Mouse (Mus musculus): ENCODE measurements at regions not wholly inside any gene's neighbourhood (a gene's known extent, or its start where the extent isn't known, plus 50 kb on each side); places are given as distances from the start of the nearest gene placed in this dataset.

DNA sequence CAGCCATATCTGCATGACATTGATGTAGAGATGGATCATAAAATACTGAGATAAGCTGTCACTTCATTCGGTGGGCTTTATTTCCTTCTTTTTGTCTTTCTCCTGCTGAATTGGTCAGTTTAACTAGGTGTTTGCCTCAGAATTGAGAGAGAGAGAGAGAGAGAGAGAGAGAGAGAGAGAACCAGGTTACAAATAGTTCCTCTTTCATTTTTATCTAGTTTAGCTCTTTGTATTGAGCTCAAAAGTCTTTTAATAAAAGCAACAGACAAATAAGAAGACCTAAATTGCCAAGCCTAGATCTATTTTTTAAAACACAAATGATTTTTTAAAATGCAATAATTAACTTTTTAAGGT is 253.4 kb upstream of the Zeb2 start:
- Histone ChIP-seq H3K4me3 (no peak overlapping the region), H3K4me2 (no peak overlapping the region), H3K27ac (ENCODE audit: poor library complexity, severe bottlenecking) (no peak overlapping the region), H3K27me3 (replicated peaks) (no peaks in the 10 kb centered on the region), H3K9ac (no peak overlapping the region), H3K36me3 (no peaks in the 10 kb centered on the region), H3K4me1 (replicated peaks) (no peaks in the 10 kb centered on the region), H3K9me3 (replicated peaks) (no peaks in the 10 kb centered on the region)
- ATAC-seq (ENCODE audit: insufficient number of reproducible peaks, low FRiP score): no peak
- 68% methylated on average over 1 of the region's 1 CpGs for WGBS

DNA sequence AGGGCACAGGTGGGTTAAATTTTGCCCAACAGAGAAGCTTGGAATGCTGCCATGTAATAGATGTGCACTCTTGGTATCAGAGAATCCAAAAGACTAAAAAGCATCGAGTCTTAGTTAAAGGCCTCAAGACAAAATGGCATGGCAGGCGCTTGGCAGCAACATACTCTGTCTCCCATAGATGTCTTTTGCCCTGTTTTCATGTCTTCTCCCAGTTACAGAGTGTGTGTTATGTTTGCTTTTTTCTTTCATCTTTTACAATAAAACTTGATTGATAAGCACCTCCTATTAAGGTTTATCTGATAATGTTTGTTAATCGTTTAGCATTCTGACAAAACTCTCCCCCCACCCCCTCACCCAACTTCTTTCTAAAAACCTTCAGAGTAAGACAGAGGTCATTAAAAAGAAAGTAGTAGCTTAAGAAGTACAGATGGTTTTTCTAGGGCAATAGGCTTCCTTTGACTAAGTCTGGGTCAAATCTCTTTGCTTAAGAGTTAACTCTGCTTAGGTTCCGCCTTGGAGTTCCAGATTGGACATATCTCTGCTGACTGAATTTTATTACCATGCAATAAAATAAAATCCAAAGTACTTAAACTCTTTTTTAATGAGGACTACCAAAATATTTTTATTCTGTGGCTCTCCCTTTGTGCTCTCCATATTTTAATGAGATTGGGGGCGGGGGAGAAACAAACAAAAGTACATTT is 252.9 kb upstream of the Zeb2 start:
- WGBS: 79% methylated on average over 5 of the region's 5 CpGs
- Histone ChIP-seq H3K4me1 (replicated peaks) (no peaks in the 10 kb centered on the region), H3K9me3 (replicated peaks) (no peaks in the 10 kb centered on the region), H3K4me2 (no peak overlapping the region), H3K36me3 (no peaks in the 10 kb centered on the region), H3K27me3 (replicated peaks) (no peaks in the 10 kb centered on the region), H3K27ac (ENCODE audit: poor library complexity, severe bottlenecking) (no peak overlapping the region), H3K4me3 (no peak overlapping the region), H3K9ac (no peak overlapping the region)
- ATAC-seq (ENCODE audit: insufficient number of reproducible peaks, low FRiP score): no peak

- Histone ChIP-seq H3K9me3 (replicated peaks) (no peaks in the 10 kb centered on the region), H3K27me3 (replicated peaks) (no peaks in the 10 kb centered on the region), H3K4me1 (replicated peaks) (no peaks in the 10 kb centered on the region), H3K4me3 (no peak overlapping the region), H3K9ac (no peak overlapping the region), H3K36me3 (no peaks in the 10 kb centered on the region), H3K27ac (ENCODE audit: poor library complexity, severe bottlenecking) (no peak overlapping the region), H3K4me2 (no peak overlapping the region)
- 78% methylated on average over 4 of the region's 4 CpGs for WGBS
- no peak for ATAC-seq (ENCODE audit: insufficient number of reproducible peaks, low FRiP score)
Observed at GRCm38 (mm10) chr2:45369432-45369831, 252.2 kb upstream of the Zeb2 start.

- ATAC-seq (ENCODE audit: insufficient number of reproducible peaks, low FRiP score): no peak
- H3K4me3 ChIP-seq: no peak overlapping the region
- no peak overlapping the region for H3K27ac ChIP-seq (ENCODE audit: poor library complexity, severe bottlenecking)
- no peaks in the 10 kb centered on the region for H3K36me3 ChIP-seq
- H3K9ac ChIP-seq: no peak overlapping the region
- no peaks in the 10 kb centered on the region for H3K4me1 ChIP-seq (replicated peaks)
- H3K27me3 ChIP-seq (replicated peaks): no peaks in the 10 kb centered on the region
- H3K4me2 ChIP-seq: no peak overlapping the region
- H3K9me3 ChIP-seq (replicated peaks): no peaks in the 10 kb centered on the region
- WGBS: 77% methylated on average over 10 of the region's 10 CpGs
Observed at GRCm38 (mm10) chr2:45367436-45368193, 250.4 kb upstream of the Zeb2 start.

DNA sequence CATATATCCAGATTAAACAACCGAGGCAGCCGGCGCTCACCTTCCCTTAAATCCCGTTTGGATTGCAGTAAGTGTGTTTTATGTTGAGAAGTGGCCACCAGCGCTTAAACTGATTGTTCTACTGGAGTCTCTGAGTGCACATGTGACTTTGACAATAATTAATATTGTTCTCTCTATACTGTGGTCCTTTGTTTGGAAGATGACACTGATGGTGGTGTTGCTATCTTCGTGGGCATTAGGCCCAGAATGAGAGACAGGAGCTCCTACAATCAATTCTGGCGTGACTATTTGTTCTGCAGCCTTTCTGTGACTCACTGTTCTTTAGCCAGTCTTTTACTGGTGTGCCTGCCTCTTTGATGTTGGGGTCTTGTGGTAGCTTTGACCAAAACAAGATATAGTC is 240.1 kb upstream of the Zeb2 start:
- H3K27me3 ChIP-seq (replicated peaks): no peaks in the 10 kb centered on the region
- no peak for ATAC-seq (ENCODE audit: insufficient number of reproducible peaks, low FRiP score)
- H3K36me3 ChIP-seq: no peaks in the 10 kb centered on the region
- no peak overlapping the region for H3K9ac ChIP-seq
- H3K27ac ChIP-seq (ENCODE audit: poor library complexity, severe bottlenecking): no peak overlapping the region
- no peaks in the 10 kb centered on the region; the same call in 1 of the 2 replicates for H3K4me1 ChIP-seq (replicated peaks)
- H3K4me2 ChIP-seq: no peak overlapping the region
- H3K9me3 ChIP-seq (replicated peaks): no peaks in the 10 kb centered on the region
- WGBS: 79% methylated on average over 7 of the region's 7 CpGs
- no peak overlapping the region for H3K4me3 ChIP-seq

DNA sequence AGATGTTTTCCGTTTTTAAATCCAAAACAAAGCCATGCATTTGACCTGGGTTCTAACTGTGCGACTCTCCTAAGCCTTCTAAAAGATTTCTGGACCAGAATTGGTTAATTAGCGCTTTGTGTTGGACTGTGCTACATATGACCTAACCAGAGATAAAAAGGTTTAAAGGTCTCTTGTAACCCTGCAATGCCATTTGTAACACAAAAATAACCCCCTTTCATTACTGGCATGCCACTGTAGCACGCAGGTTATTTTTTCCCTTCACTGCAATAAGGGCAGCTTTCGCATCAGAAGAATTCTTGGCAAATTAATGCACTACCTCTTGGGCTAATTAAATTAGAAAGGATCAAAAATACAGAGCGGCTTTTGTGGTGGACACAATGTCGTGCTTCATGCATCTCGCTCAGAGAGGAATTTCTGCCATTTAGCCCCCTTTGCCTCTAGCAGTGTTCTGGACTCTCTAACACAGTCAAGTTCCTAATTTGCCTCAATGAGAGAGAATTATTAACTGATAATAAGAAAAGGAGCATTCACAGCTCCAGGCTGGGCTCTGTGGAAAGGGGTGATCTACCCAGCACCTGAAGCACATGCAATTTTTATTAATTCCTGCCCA is 239.5 kb upstream of the Zeb2 start:
- H3K9ac ChIP-seq: no peak overlapping the region
- WGBS: 78% methylated on average over 8 of the region's 8 CpGs
- no peak overlapping the region for H3K27ac ChIP-seq (ENCODE audit: poor library complexity, severe bottlenecking)
- ATAC-seq (ENCODE audit: insufficient number of reproducible peaks, low FRiP score): no peak
- no peaks in the 10 kb centered on the region for H3K9me3 ChIP-seq (replicated peaks)
- H3K36me3 ChIP-seq: no peaks in the 10 kb centered on the region
- no peaks in the 10 kb centered on the region for H3K4me1 ChIP-seq (replicated peaks)
- no peak overlapping the region for H3K4me3 ChIP-seq
- no peak overlapping the region for H3K4me2 ChIP-seq
- no peaks in the 10 kb centered on the region for H3K27me3 ChIP-seq (replicated peaks)

DNA sequence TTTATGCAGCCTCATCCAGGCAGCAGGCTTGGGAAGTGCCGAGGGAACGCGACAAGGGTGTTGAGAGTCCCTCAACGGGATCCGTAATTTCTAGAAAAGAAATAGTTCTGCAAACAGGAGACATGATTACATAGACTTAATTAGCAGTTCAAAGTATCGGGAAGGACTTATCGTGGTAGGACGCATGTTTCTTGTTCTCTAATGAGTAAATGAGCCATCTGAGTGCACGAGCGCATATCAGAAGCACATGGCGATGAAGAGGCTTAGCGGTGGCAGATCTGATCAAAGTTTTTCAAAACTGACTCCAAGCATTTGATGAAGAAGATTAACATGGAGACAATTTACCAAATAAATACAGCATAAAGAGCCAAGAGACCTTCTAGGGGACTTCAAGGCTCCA is 238.8 kb upstream of the Zeb2 start:
- no peak overlapping the region for H3K4me2 ChIP-seq
- ATAC-seq (ENCODE audit: insufficient number of reproducible peaks, low FRiP score): no peak
- WGBS: 93% methylated on average over 12 of the region's 12 CpGs

GRCm38 (mm10) chr2:45351529-45352133 is 234.4 kb upstream of the Zeb2 start:
- WGBS: 48% methylated on average over 1 of the region's 1 CpGs
- ATAC-seq (ENCODE audit: insufficient number of reproducible peaks, low FRiP score): peak; percentile 94

More for the DNA sequence above, 238.8 kb upstream of the Zeb2 start:
- Histone ChIP-seq H3K27me3 (replicated peaks) (no peaks in the 10 kb centered on the region), H3K4me3 (no peak overlapping the region), H3K36me3 (no peaks in the 10 kb centered on the region), H3K9ac (no peak overlapping the region), H3K9me3 (replicated peaks) (no peaks in the 10 kb centered on the region), H3K27ac (ENCODE audit: poor library complexity, severe bottlenecking) (no peak overlapping the region), H3K4me1 (replicated peaks) (no peaks in the 10 kb centered on the region)

GRCm38 (mm10) chr2:45346358-45346757 is 229.2 kb upstream of the Zeb2 start:
- no peak for ATAC-seq (ENCODE audit: insufficient number of reproducible peaks, low FRiP score)
- no peak overlapping the region for H3K4me3 ChIP-seq
- H3K9me3 ChIP-seq (replicated peaks): no peaks in the 10 kb centered on the region
- H3K27ac ChIP-seq (ENCODE audit: poor library complexity, severe bottlenecking): no peak overlapping the region
- no peaks in the 10 kb centered on the region for H3K36me3 ChIP-seq
- 81% methylated on average over 5 of the region's 5 CpGs for WGBS
- no peak overlapping the region for H3K9ac ChIP-seq
- H3K4me2 ChIP-seq: no peak overlapping the region
- no peaks in the 10 kb centered on the region for H3K27me3 ChIP-seq (replicated peaks)
- no peaks in the 10 kb centered on the region for H3K4me1 ChIP-seq (replicated peaks)

More at GRCm38 (mm10) chr2:45351529-45352133, 234.4 kb upstream of the Zeb2 start:
- Histone ChIP-seq H3K27me3 (replicated peaks) (no peaks in the 10 kb centered on the region), H3K36me3 (no peaks in the 10 kb centered on the region), H3K9me3 (replicated peaks) (no peaks in the 10 kb centered on the region), H3K9ac (no peak overlapping the region), H3K4me1 (replicated peaks) (no peaks in the 10 kb centered on the region), H3K27ac (ENCODE audit: poor library complexity, severe bottlenecking) (no peak overlapping the region), H3K4me2 (no peak overlapping the region), H3K4me3 (no peak overlapping the region)

GRCm38 (mm10) chr2:45339866-45340265 is 222.7 kb upstream of the Zeb2 start:
- H3K9ac ChIP-seq: no peak overlapping the region
- H3K4me1 ChIP-seq (replicated peaks): no peaks in the 10 kb centered on the region
- no peak overlapping the region for H3K27ac ChIP-seq (ENCODE audit: poor library complexity, severe bottlenecking)
- peaks cover 5% of the 10 kb centered on the region; the same call in 1 of the 2 replicates for H3K9me3 ChIP-seq (replicated peaks)
- ATAC-seq (ENCODE audit: insufficient number of reproducible peaks, low FRiP score): no peak
- WGBS: 63% methylated on average over 1 of the region's 1 CpGs
- no peak overlapping the region for H3K4me3 ChIP-seq
- H3K4me2 ChIP-seq: no peak overlapping the region
- no peaks in the 10 kb centered on the region for H3K27me3 ChIP-seq (replicated peaks)
- no peaks in the 10 kb centered on the region for H3K36me3 ChIP-seq

DNA sequence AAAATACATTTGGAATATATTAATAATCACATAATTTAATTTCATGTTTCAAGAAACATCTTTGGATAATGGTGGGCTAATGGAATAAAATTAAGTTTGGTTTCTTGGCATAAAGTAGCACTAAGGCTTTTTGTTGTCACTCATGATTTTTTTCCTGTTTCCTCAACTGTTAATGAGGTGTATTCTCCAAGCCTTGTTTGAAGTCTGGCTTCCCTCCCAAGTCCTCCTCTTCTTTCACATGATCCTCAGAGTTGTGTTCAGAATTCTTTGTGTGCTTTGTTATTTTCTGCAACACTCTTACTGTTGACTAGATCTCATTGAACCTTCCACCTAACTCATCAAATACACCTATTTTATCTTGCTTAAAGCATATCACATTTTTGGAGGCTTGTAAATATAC is 221.6 kb upstream of the Zeb2 start:
- no peaks in the 10 kb centered on the region for H3K36me3 ChIP-seq
- no peak overlapping the region for H3K4me2 ChIP-seq
- ATAC-seq (ENCODE audit: insufficient number of reproducible peaks, low FRiP score): no peak
- H3K4me1 ChIP-seq (replicated peaks): no peaks in the 10 kb centered on the region
- H3K9ac ChIP-seq: no peak overlapping the region
- no peak overlapping the region for H3K4me3 ChIP-seq
- H3K9me3 ChIP-seq (replicated peaks): peaks cover 5% of the 10 kb centered on the region; the same call in 1 of the 2 replicates
- no peak overlapping the region for H3K27ac ChIP-seq (ENCODE audit: poor library complexity, severe bottlenecking)
- H3K27me3 ChIP-seq (replicated peaks): no peaks in the 10 kb centered on the region

All from heart, embryonic 12.5 days (tissue).